Mouse (Mus musculus): ENCODE results near the gene Rbpj. TPM values are rescaled to one million over a fixed set of nuclear protein-coding genes. Genes with fewer than 3 reads are reported as not detected.

The Rbpj gene
- total RNA-seq, 2 experiments from 2014 or later, result 32.8 to 33.2 TPM

- no peak overlapping the region for H3K4me3 ChIP-seq
- DNase-seq (ENCODE audit: extremely low spot score in 1 of 2, low spot score in 2 of 2), result no peak
- TF ChIP-seq CTCF (IDR thresholded peaks at IDR 0.05), result no peak
- intact Hi-C loops (cut with DNase I), result no loop called here
- H3K27ac ChIP-seq, result no peak overlapping the region
Measured at GRCm38 (mm10) chr5:53496846-53497549, 31.0 kb downstream of the Rbpj start.

- H3K27ac ChIP-seq, result no peak overlapping the region
- no peak for TF ChIP-seq CTCF (IDR thresholded peaks at IDR 0.05)
- intact Hi-C loops (cut with DNase I), result no loop called here
- no peak for DNase-seq (ENCODE audit: extremely low spot score in 1 of 2, low spot score in 2 of 2)
- H3K4me3 ChIP-seq, result no peak overlapping the region
Measured at GRCm38 (mm10) chr5:53499571-53499970, 33.6 kb downstream of the Rbpj start.

- H3K4me3 ChIP-seq, result no peak overlapping the region
- H3K27ac ChIP-seq, result no peak overlapping the region
- no peak for DNase-seq (ENCODE audit: extremely low spot score in 1 of 2, low spot score in 2 of 2)
- intact Hi-C loops (cut with DNase I), result no loop called here
- TF ChIP-seq CTCF (IDR thresholded peaks at IDR 0.05), result no peak
Measured at GRCm38 (mm10) chr5:53500509-53501145, 34.7 kb downstream of the Rbpj start.

GRCm38 (mm10) chr5:53503261-53503660 lies 37.3 kb downstream of the Rbpj start:
- no peak overlapping the region for H3K4me3 ChIP-seq
- H3K27ac ChIP-seq, result no peak overlapping the region
- no peak for TF ChIP-seq CTCF (IDR thresholded peaks at IDR 0.05)
- no peak for DNase-seq (ENCODE audit: extremely low spot score in 1 of 2, low spot score in 2 of 2)
- intact Hi-C loops (cut with DNase I), result no loop called here

GRCm38 (mm10) chr5:53505751-53506150 lies 39.8 kb downstream of the Rbpj start:
- DNase-seq (ENCODE audit: extremely low spot score in 1 of 2, low spot score in 2 of 2), result no peak
- Histone ChIP-seq H3K27ac (no peak overlapping the region), H3K4me3 (no peak overlapping the region)
- intact Hi-C loops (cut with DNase I), result no loop called here
- no peak for TF ChIP-seq CTCF (IDR thresholded peaks at IDR 0.05)

- no peak for DNase-seq (ENCODE audit: extremely low spot score in 1 of 2, low spot score in 2 of 2)
- intact Hi-C loops (cut with DNase I), result no loop called here
- TF ChIP-seq CTCF (IDR thresholded peaks at IDR 0.05), result no peak
- Histone ChIP-seq H3K4me3 (no peak overlapping the region), H3K27ac (no peak overlapping the region)
Measured at GRCm38 (mm10) chr5:53507371-53507770, 41.4 kb downstream of the Rbpj start.

GRCm38 (mm10) chr5:53509465-53509864 lies 43.5 kb downstream of the Rbpj start:
- peak overlapping the region; percentile 56 for H3K27ac ChIP-seq
- TF ChIP-seq CTCF (IDR thresholded peaks at IDR 0.05), result no peak
- no peak overlapping the region for H3K4me3 ChIP-seq
- no peak for DNase-seq (ENCODE audit: extremely low spot score in 1 of 2, low spot score in 2 of 2)
- intact Hi-C loops (cut with DNase I), result no loop called here

- TF ChIP-seq CTCF (IDR thresholded peaks at IDR 0.05), result no peak
- no peak for DNase-seq (ENCODE audit: extremely low spot score in 1 of 2, low spot score in 2 of 2)
- intact Hi-C loops (cut with DNase I), result no loop called here
- Histone ChIP-seq H3K27ac (peak overlapping the region; percentile 56), H3K4me3 (no peak overlapping the region)
Measured at GRCm38 (mm10) chr5:53509927-53510326, 44.0 kb downstream of the Rbpj start.

- intact Hi-C loops (cut with DNase I), result no loop called here
- H3K27ac ChIP-seq, result no peak overlapping the region
- no peak for DNase-seq (ENCODE audit: extremely low spot score in 1 of 2, low spot score in 2 of 2)
- no peak for TF ChIP-seq CTCF (IDR thresholded peaks at IDR 0.05)
- H3K4me3 ChIP-seq, result no peak overlapping the region
Measured at GRCm38 (mm10) chr5:53511426-53511825, 45.5 kb downstream of the Rbpj start.

GRCm38 (mm10) chr5:53514959-53515612 lies 49.1 kb downstream of the Rbpj start:
- H3K27ac ChIP-seq, result no peak overlapping the region
- intact Hi-C loops (cut with DNase I), result no loop called here
- no peak for TF ChIP-seq CTCF (IDR thresholded peaks at IDR 0.05)
- no peak overlapping the region for H3K4me3 ChIP-seq
- no peak for DNase-seq (ENCODE audit: extremely low spot score in 1 of 2, low spot score in 2 of 2)

GRCm38 (mm10) chr5:53516482-53516881 lies 50.5 kb downstream of the Rbpj start:
- Histone ChIP-seq H3K27ac (no peak overlapping the region), H3K4me3 (no peak overlapping the region)
- intact Hi-C loops (cut with DNase I), result no loop called here
- no peak for DNase-seq (ENCODE audit: extremely low spot score in 1 of 2, low spot score in 2 of 2)
- TF ChIP-seq CTCF (IDR thresholded peaks at IDR 0.05), result no peak

- no peak overlapping the region for H3K4me3 ChIP-seq
- intact Hi-C loops (cut with DNase I), result no loop called here
- DNase-seq (ENCODE audit: extremely low spot score in 1 of 2, low spot score in 2 of 2), result no peak
- TF ChIP-seq CTCF (IDR thresholded peaks at IDR 0.05), result no peak
- no peak overlapping the region for H3K27ac ChIP-seq
Measured at GRCm38 (mm10) chr5:53517802-53518201, 51.9 kb downstream of the Rbpj start.
